Mouse (Mus musculus): Measurements from ENCODE around the gene Ano2. TPM values are rescaled to one million over a fixed set of nuclear protein-coding genes. Genes with fewer than 3 reads are reported as not detected.

The Ano2 gene
- polyA plus RNA-seq, 1 experiment from 2014 or later: 0.28 TPM

- Histone ChIP-seq H3K4me2 (replicated peaks; ENCODE audit: low read depth, low read length) (no peak overlapping the region), H3K36me3 (ENCODE audit: control insufficient read depth, insufficient read depth, low read length) (no peaks in the 10 kb centered on the region), H3K27me3 (ENCODE audit: control insufficient read depth, insufficient read depth, low read length) (no peaks in the 10 kb centered on the region), H3K27ac (ENCODE audit: low read depth, low read length) (no peak overlapping the region), H3K4me1 (replicated peaks; ENCODE audit: control insufficient read depth, insufficient read depth, low read length) (no peaks in the 10 kb centered on the region), H3K4me3 (ENCODE audit: low read depth, low read length) (no peak overlapping the region), H3K9ac (ENCODE audit: low read depth, low read length) (no peak overlapping the region), H3K9me3 (ENCODE audit: control insufficient read depth, low read length) (no peaks in the 10 kb centered on the region)
- ATAC-seq (ENCODE audit: low FRiP score) (no peak), DNase-seq (ENCODE audit: low spot score) (peak; percentile 8)
- 40% methylated on average over 5 of the region's 5 CpGs for WGBS
Measured at GRCm38 (mm10) chr6:125773256-125773655, 83.0 kb downstream of the Ano2 start.

GRCm38 (mm10) chr6:125776291-125776690 lies 86.1 kb downstream of the Ano2 start:
- H3K4me2 ChIP-seq (replicated peaks; ENCODE audit: low read depth, low read length): no peak overlapping the region
- no peak overlapping the region for H3K27ac ChIP-seq (ENCODE audit: low read depth, low read length)
- H3K27me3 ChIP-seq (ENCODE audit: control insufficient read depth, insufficient read depth, low read length): no peaks in the 10 kb centered on the region
- 88% methylated on average over 5 of the region's 5 CpGs for WGBS
- DNase-seq (ENCODE audit: low spot score) (no peak), ATAC-seq (ENCODE audit: low FRiP score) (no peak)
- H3K9me3 ChIP-seq (ENCODE audit: control insufficient read depth, low read length): no peaks in the 10 kb centered on the region
- H3K4me3 ChIP-seq (ENCODE audit: low read depth, low read length): no peak overlapping the region
- no peak overlapping the region for H3K9ac ChIP-seq (ENCODE audit: low read depth, low read length)
- no peaks in the 10 kb centered on the region for H3K36me3 ChIP-seq (ENCODE audit: control insufficient read depth, insufficient read depth, low read length)
- no peaks in the 10 kb centered on the region for H3K4me1 ChIP-seq (replicated peaks; ENCODE audit: control insufficient read depth, insufficient read depth, low read length)

- DNase-seq (ENCODE audit: low spot score) (no peak), ATAC-seq (ENCODE audit: low FRiP score) (no peak)
- Histone ChIP-seq H3K4me1 (replicated peaks; ENCODE audit: control insufficient read depth, insufficient read depth, low read length) (no peaks in the 10 kb centered on the region), H3K9ac (ENCODE audit: low read depth, low read length) (no peak overlapping the region), H3K27ac (ENCODE audit: low read depth, low read length) (no peak overlapping the region), H3K4me3 (ENCODE audit: low read depth, low read length) (no peak overlapping the region), H3K9me3 (ENCODE audit: control insufficient read depth, low read length) (no peaks in the 10 kb centered on the region), H3K4me2 (replicated peaks; ENCODE audit: low read depth, low read length) (no peak overlapping the region), H3K36me3 (ENCODE audit: control insufficient read depth, insufficient read depth, low read length) (no peaks in the 10 kb centered on the region), H3K27me3 (ENCODE audit: control insufficient read depth, insufficient read depth, low read length) (no peaks in the 10 kb centered on the region)
- 76% methylated on average over 8 of the region's 8 CpGs for WGBS
Measured at GRCm38 (mm10) chr6:125802954-125803353, 112.7 kb downstream of the Ano2 start.

- H3K4me2 ChIP-seq (replicated peaks; ENCODE audit: low read depth, low read length): no peak overlapping the region
- 64% methylated on average over 20 of the region's 20 CpGs for WGBS
Measured at GRCm38 (mm10) chr6:125803364-125804011, 113.3 kb downstream of the Ano2 start.

GRCm38 (mm10) chr6:125808996-125809649 lies 118.9 kb downstream of the Ano2 start:
- H3K9me3 ChIP-seq (ENCODE audit: control insufficient read depth, low read length): no peaks in the 10 kb centered on the region
- no peak overlapping the region for H3K4me3 ChIP-seq (ENCODE audit: low read depth, low read length)
- no peaks in the 10 kb centered on the region for H3K4me1 ChIP-seq (replicated peaks; ENCODE audit: control insufficient read depth, insufficient read depth, low read length)
- H3K27me3 ChIP-seq (ENCODE audit: control insufficient read depth, insufficient read depth, low read length): no peaks in the 10 kb centered on the region
- H3K27ac ChIP-seq (ENCODE audit: low read depth, low read length): no peak overlapping the region
- WGBS: 73% methylated on average over 9 of the region's 9 CpGs
- ATAC-seq (ENCODE audit: low FRiP score) (no peak), DNase-seq (ENCODE audit: low spot score) (no peak)
- no peak overlapping the region for H3K4me2 ChIP-seq (replicated peaks; ENCODE audit: low read depth, low read length)
- H3K9ac ChIP-seq (ENCODE audit: low read depth, low read length): no peak overlapping the region
- H3K36me3 ChIP-seq (ENCODE audit: control insufficient read depth, insufficient read depth, low read length): no peaks in the 10 kb centered on the region

More at GRCm38 (mm10) chr6:125803364-125804011, 113.3 kb downstream of the Ano2 start:
- Histone ChIP-seq H3K27me3 (ENCODE audit: control insufficient read depth, insufficient read depth, low read length) (no peaks in the 10 kb centered on the region), H3K9me3 (ENCODE audit: control insufficient read depth, low read length) (no peaks in the 10 kb centered on the region), H3K27ac (ENCODE audit: low read depth, low read length) (no peak overlapping the region), H3K4me3 (ENCODE audit: low read depth, low read length) (no peak overlapping the region), H3K9ac (ENCODE audit: low read depth, low read length) (no peak overlapping the region), H3K36me3 (ENCODE audit: control insufficient read depth, insufficient read depth, low read length) (no peaks in the 10 kb centered on the region), H3K4me1 (replicated peaks; ENCODE audit: control insufficient read depth, insufficient read depth, low read length) (no peaks in the 10 kb centered on the region)
- no peak for DNase-seq (ENCODE audit: low spot score)
- ATAC-seq (ENCODE audit: low FRiP score): no peak

- WGBS: 37% methylated on average over 2 of the region's 2 CpGs
- no peaks in the 10 kb centered on the region for H3K36me3 ChIP-seq (ENCODE audit: control insufficient read depth, insufficient read depth, low read length)
- no peak overlapping the region for H3K4me3 ChIP-seq (ENCODE audit: low read depth, low read length)
- no peaks in the 10 kb centered on the region for H3K4me1 ChIP-seq (replicated peaks; ENCODE audit: control insufficient read depth, insufficient read depth, low read length)
- H3K9me3 ChIP-seq (ENCODE audit: control insufficient read depth, low read length): no peaks in the 10 kb centered on the region
- no peak overlapping the region for H3K4me2 ChIP-seq (replicated peaks; ENCODE audit: low read depth, low read length)
- H3K27me3 ChIP-seq (ENCODE audit: control insufficient read depth, insufficient read depth, low read length): no peaks in the 10 kb centered on the region
- H3K9ac ChIP-seq (ENCODE audit: low read depth, low read length): no peak overlapping the region
- no peak for ATAC-seq (ENCODE audit: low FRiP score)
- no peak for DNase-seq (ENCODE audit: low spot score)
- H3K27ac ChIP-seq (ENCODE audit: low read depth, low read length): no peak overlapping the region
Measured at GRCm38 (mm10) chr6:125811395-125811794, 121.2 kb downstream of the Ano2 start.

GRCm38 (mm10) chr6:125838121-125838520 lies 147.9 kb downstream of the Ano2 start:
- H3K4me2 ChIP-seq (replicated peaks; ENCODE audit: low read depth, low read length): no peak overlapping the region
- no peaks in the 10 kb centered on the region for H3K4me1 ChIP-seq (replicated peaks; ENCODE audit: control insufficient read depth, insufficient read depth, low read length)
- no peak for ATAC-seq (ENCODE audit: low FRiP score)
- WGBS: 88% methylated on average over 4 of the region's 4 CpGs
- no peaks in the 10 kb centered on the region for H3K27me3 ChIP-seq (ENCODE audit: control insufficient read depth, insufficient read depth, low read length)
- no peak overlapping the region for H3K4me3 ChIP-seq (ENCODE audit: low read depth, low read length)
- H3K27ac ChIP-seq (ENCODE audit: low read depth, low read length): no peak overlapping the region
- no peaks in the 10 kb centered on the region for H3K36me3 ChIP-seq (ENCODE audit: control insufficient read depth, insufficient read depth, low read length)
- no peak overlapping the region for H3K9ac ChIP-seq (ENCODE audit: low read depth, low read length)
- DNase-seq (ENCODE audit: low spot score): no peak
- H3K9me3 ChIP-seq (ENCODE audit: control insufficient read depth, low read length): no peaks in the 10 kb centered on the region

- no peak for ATAC-seq (ENCODE audit: low FRiP score)
Measured at GRCm38 (mm10) chr6:125841284-125841683, 151.1 kb downstream of the Ano2 start.

GRCm38 (mm10) chr6:125851196-125851595 lies 161.0 kb downstream of the Ano2 start:
- ATAC-seq (ENCODE audit: low FRiP score): no peak
- WGBS: 88% methylated on average over 4 of the region's 4 CpGs
- H3K27me3 ChIP-seq (ENCODE audit: control insufficient read depth, insufficient read depth, low read length): no peaks in the 10 kb centered on the region

More at GRCm38 (mm10) chr6:125841284-125841683, 151.1 kb downstream of the Ano2 start:
- Histone ChIP-seq H3K27ac (ENCODE audit: low read depth, low read length) (no peak overlapping the region), H3K4me1 (replicated peaks; ENCODE audit: control insufficient read depth, insufficient read depth, low read length) (no peaks in the 10 kb centered on the region), H3K4me3 (ENCODE audit: low read depth, low read length) (no peak overlapping the region), H3K9me3 (ENCODE audit: control insufficient read depth, low read length) (no peaks in the 10 kb centered on the region), H3K9ac (ENCODE audit: low read depth, low read length) (no peak overlapping the region), H3K4me2 (replicated peaks; ENCODE audit: low read depth, low read length) (no peak overlapping the region), H3K27me3 (ENCODE audit: control insufficient read depth, insufficient read depth, low read length) (no peaks in the 10 kb centered on the region), H3K36me3 (ENCODE audit: control insufficient read depth, insufficient read depth, low read length) (no peaks in the 10 kb centered on the region)
- WGBS: 78% methylated on average over 3 of the region's 3 CpGs
- no peak for DNase-seq (ENCODE audit: low spot score)

More at GRCm38 (mm10) chr6:125851196-125851595, 161.0 kb downstream of the Ano2 start:
- Histone ChIP-seq H3K36me3 (ENCODE audit: control insufficient read depth, insufficient read depth, low read length) (no peaks in the 10 kb centered on the region), H3K4me2 (replicated peaks; ENCODE audit: low read depth, low read length) (no peak overlapping the region), H3K4me1 (replicated peaks; ENCODE audit: control insufficient read depth, insufficient read depth, low read length) (no peaks in the 10 kb centered on the region), H3K9me3 (ENCODE audit: control insufficient read depth, low read length) (no peaks in the 10 kb centered on the region), H3K9ac (ENCODE audit: low read depth, low read length) (no peak overlapping the region), H3K4me3 (ENCODE audit: low read depth, low read length) (no peak overlapping the region), H3K27ac (ENCODE audit: low read depth, low read length) (no peak overlapping the region)
- DNase-seq (ENCODE audit: low spot score): no peak

All from hindbrain, embryonic 11.5 days (tissue).